ENCODE assay signal across 15 mouse cellular contexts in genomic region chr1:74207906-74208305, GRCm38 (mm10). TPM values are rescaled to one million over a fixed set of nuclear protein-coding genes. Genes with fewer than 3 reads are reported as not detected.
DNase-seq lines count a peak whose midpoint lies in the region; ATAC-seq and TF ChIP-seq lines count a peak whose summit lies in the region.
"Had no signal": no experiment of that assay in that cellular context is flagged by ENCODE, and none has a peak within 500 bp of the region (broad histone marks: within the 10 kb centered on the region; RNA-seq: fewer than 3 reads in every experiment).

No protein-coding gene starts in this region.

- no peak for TF ChIP-seq EP300 in lung, postnatal 0 days (IDR thresholded peaks at IDR 0.05)

- H3K36me3 ChIP-seq in lung, postnatal 0 days (ENCODE audit: insufficient read depth, low read length): no peaks in the 10 kb centered on the region
- H3K36me3 ChIP-seq in heart, embryonic 12.5 days: no peaks in the 10 kb centered on the region
- H3K36me3 ChIP-seq: liver, embryonic 13.5 days had no signal

- no peaks in the 10 kb centered on the region for H3K4me1 ChIP-seq in lung, postnatal 0 days (ENCODE audit: insufficient read depth, low read depth, low read length)
- H3K4me1 ChIP-seq in heart, embryonic 12.5 days (replicated peaks): no peaks in the 10 kb centered on the region

- no peaks in the 10 kb centered on the region for H3K27me3 ChIP-seq in lung, postnatal 0 days (replicated peaks; ENCODE audit: insufficient read depth, low read length)
- H3K27me3 ChIP-seq in heart, embryonic 12.5 days (replicated peaks): no peaks in the 10 kb centered on the region
- H3K27me3 ChIP-seq: liver, embryonic 13.5 days had no signal

- peak; percentile 6 for DNase-seq in cerebellum, adult 8-10 months
- DNase-seq in cerebellum, adult 9-10 months: no peak
- peak; percentile 55 for DNase-seq in lung, postnatal 10 days
- no peak for DNase-seq in lung, postnatal 0 days (ENCODE audit: low spot score)
- DNase-seq in layer of hippocampus, adult 2 months (ENCODE audit: low spot score in 2 of 2): peak; percentile 69 to 81
- peak; percentile 72 to 74 for DNase-seq in right cerebral cortex, postnatal 10 days (ENCODE audit: low spot score in 2 of 2)
- DNase-seq: adrenal gland, adult 8-10 months; kidney, postnatal 36 days; liver, embryonic 13.5 days had no signal

- no peak overlapping the region for H3K4me2 ChIP-seq in lung, postnatal 0 days (replicated peaks; ENCODE audit: low read depth, low read length)
- H3K4me2 ChIP-seq in heart, embryonic 12.5 days: no peak overlapping the region
- H3K4me2 ChIP-seq: heart, embryonic 11.5 days; liver, embryonic 13.5 days had no signal

- TF ChIP-seq CTCF in lung, postnatal 0 days (IDR thresholded peaks at IDR 0.05): no peak
- TF ChIP-seq CTCF in layer of hippocampus, adult 2 months (conservative IDR thresholded peaks at IDR 0.05): no peak

- WGBS in lung, postnatal 0 days: 56% methylated on average over 9 of the region's 9 CpGs
- WGBS in heart, embryonic 12.5 days: 67% methylated on average over 9 of the region's 9 CpGs

- no peak overlapping the region for H3K27ac ChIP-seq in lung, postnatal 0 days (ENCODE audit: low read length)
- peak overlapping the region; percentile 90 for H3K27ac ChIP-seq in layer of hippocampus, adult 2 months
- H3K27ac ChIP-seq in heart, embryonic 12.5 days (ENCODE audit: poor library complexity, severe bottlenecking): no peak overlapping the region
- H3K27ac ChIP-seq: liver, embryonic 13.5 days had no signal

- H3K4me3 ChIP-seq in lung, postnatal 0 days (ENCODE audit: low read depth, low read length): no peak overlapping the region
- H3K4me3 ChIP-seq in layer of hippocampus, adult 2 months: no peak overlapping the region
- H3K4me3 ChIP-seq in heart, embryonic 12.5 days: no peak overlapping the region
- H3K4me3 ChIP-seq: liver, embryonic 13.5 days had no signal

- no peak overlapping the region for H3K9ac ChIP-seq in lung, postnatal 0 days (replicated peaks; ENCODE audit: low read depth)
- no peak overlapping the region for H3K9ac ChIP-seq in heart, embryonic 12.5 days
- H3K9ac ChIP-seq: liver, embryonic 13.5 days had no signal

- H3K9me3 ChIP-seq in lung, postnatal 0 days (ENCODE audit: low read length): no peaks in the 10 kb centered on the region
- no peaks in the 10 kb centered on the region for H3K9me3 ChIP-seq in heart, embryonic 12.5 days (replicated peaks)
- H3K9me3 ChIP-seq: liver, embryonic 13.5 days had no signal

- no peak for ATAC-seq in lung, postnatal 0 days
- ATAC-seq in granulocyte monocyte progenitor cell, adult 5-6 weeks (replicated peaks; ENCODE audit: poor library complexity, severe bottlenecking): no peak
- ATAC-seq in heart, embryonic 12.5 days (ENCODE audit: insufficient number of reproducible peaks, low FRiP score): no peak

RNA-seq across cellular contexts. Expression of gene Cxcr1, which starts 13.5 kb away (rescaled TPM):
- polyA plus RNA-seq in lung, postnatal 0 days (2015; fragmentation: Nextera tagmentation; extraction: Ambion mirVana): not detected in 2 replicates
- total RNA-seq in layer of hippocampus, adult 2 months (2021): not detected
- total RNA-seq in granulocyte monocyte progenitor cell, adult 5-6 weeks (2014; fragmentation: Nextera tagmentation): not detected in 2 replicates
- total RNA-seq in granulocyte monocyte progenitor cell, adult 5-6 weeks (2017): not detected in 2 replicates
- polyA plus RNA-seq in heart, embryonic 12.5 days (2016; fragmentation: Nextera tagmentation; extraction: Ambion mirVana): not detected in 2 replicates
- total RNA-seq: megakaryocyte-erythroid progenitor cell, adult 5-6 weeks; MEL had no signal
- polyA plus RNA-seq: cortical plate, adult 2 months; heart, embryonic 11.5 days; liver, embryonic 13.5 days had no signal

RNA-seq across cellular contexts. Expression of gene Arpc2, which starts 28.0 kb away (rescaled TPM):
- 465 and 473 TPM in 2 replicates for polyA plus RNA-seq in lung, postnatal 0 days (2015; fragmentation: Nextera tagmentation; extraction: Ambion mirVana)
- total RNA-seq in layer of hippocampus, adult 2 months (2021): 100 to 1,000 TPM; 393 to 396 TPM
- 573 and 588 TPM in 2 replicates for total RNA-seq in granulocyte monocyte progenitor cell, adult 5-6 weeks (2014; fragmentation: Nextera tagmentation)
- total RNA-seq in granulocyte monocyte progenitor cell, adult 5-6 weeks (2017): 434 and 584 TPM in 2 replicates
- 478 and 484 TPM in 2 replicates for polyA plus RNA-seq in heart, embryonic 12.5 days (2016; fragmentation: Nextera tagmentation; extraction: Ambion mirVana)

RNA-seq across cellular contexts. Expression of gene Cxcr2, which starts 54.1 kb away (rescaled TPM):
- polyA plus RNA-seq in lung, postnatal 0 days (2015; fragmentation: Nextera tagmentation; extraction: Ambion mirVana): 1.9 and 2.4 TPM in 2 replicates
- not detected for total RNA-seq in layer of hippocampus, adult 2 months (2021)
- 7.9 and 8.7 TPM in 2 replicates for total RNA-seq in granulocyte monocyte progenitor cell, adult 5-6 weeks (2014; fragmentation: Nextera tagmentation)
- 9.4 and 10.3 TPM in 2 replicates for total RNA-seq in granulocyte monocyte progenitor cell, adult 5-6 weeks (2017)
- polyA plus RNA-seq in heart, embryonic 12.5 days (2016; fragmentation: Nextera tagmentation; extraction: Ambion mirVana): 0.08 and 0.11 TPM in 2 replicates
- polyA plus RNA-seq: cortical plate, adult 2 months had no signal

Comparison
In these comparisons a context has a peak if more than half of its experiments do, and no peak if none do; other contexts are left out.
1. DNase-seq: peak in cerebellum, adult 8-10 months (single experiment), lung, postnatal 10 days (single experiment), layer of hippocampus, adult 2 months (2 of 2) and right cerebral cortex, postnatal 10 days (2 of 2); none in cerebellum, adult 9-10 months (single experiment) and lung, postnatal 0 days (single experiment).
2. RNA of gene Cxcr2, which starts 54.1 kb away (total RNA-seq): 7.9 to 10.3 TPM in granulocyte monocyte progenitor cell, adult 5-6 weeks; not detected in layer of hippocampus, adult 2 months; every median in the first group is over 4 times any median in the second.